Mouse (Mus musculus): ENCODE measurements around the gene Gm9602. TPM values are rescaled to one million over a fixed set of nuclear protein-coding genes. Genes with fewer than 3 reads are reported as not detected.
"Not testable (repeated sequence)": the region's sequence is repeated elsewhere in the genome, so short reads cannot be mapped to it uniquely, and the experiment has no call there.

Gm9602 gene
- not detected for total RNA-seq (2021)
- long read RNA-seq, experiment 1: 0 reads
- long read RNA-seq, experiment 2: 0 reads

DNA sequence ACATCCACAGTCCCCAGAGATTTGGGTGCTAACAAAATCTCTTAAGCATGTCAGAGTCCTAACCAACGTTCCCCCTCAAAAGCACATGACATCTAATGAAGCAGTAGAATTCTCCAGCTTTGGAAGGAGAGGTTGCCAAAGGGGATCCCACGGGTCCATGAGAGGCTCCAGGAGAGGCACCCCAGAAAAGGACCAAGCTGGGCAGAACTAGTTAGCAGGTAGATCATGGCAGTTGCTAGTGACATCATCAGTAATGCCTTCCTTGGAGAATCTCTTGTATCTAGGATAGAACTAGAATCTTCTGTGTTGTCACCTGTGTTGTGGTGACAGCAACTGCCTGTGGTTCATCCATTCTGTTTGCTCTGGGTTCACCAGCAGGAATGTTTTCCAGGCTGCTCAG lies at the start of gene Gm9602:
Gm9602 (plus strand) TSS at position 301 of the 400 bp plus-strand sequence.
- not testable (repeated sequence) for DNase-seq

DNA sequence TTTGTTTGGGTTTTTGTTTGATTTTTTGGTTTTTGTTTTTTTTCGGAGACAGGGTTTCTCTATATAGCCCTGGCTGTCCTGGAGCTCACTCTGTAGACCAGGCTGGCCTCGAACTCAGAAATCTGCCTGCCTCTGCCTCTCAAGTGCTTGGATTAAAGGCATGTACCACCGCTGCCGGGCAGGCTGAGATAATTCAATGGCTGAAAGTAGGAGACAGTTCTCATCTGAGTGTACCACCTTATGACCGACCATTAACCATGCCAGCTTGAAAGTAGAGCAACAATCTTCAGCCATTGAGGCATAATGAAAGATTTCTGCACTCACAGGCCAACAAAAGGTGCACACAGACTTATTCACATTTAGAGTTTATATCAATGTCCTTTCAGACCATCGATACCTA lies 30.3 kb downstream of the Gm9602 start:
- DNase-seq: not testable (repeated sequence)

DNA sequence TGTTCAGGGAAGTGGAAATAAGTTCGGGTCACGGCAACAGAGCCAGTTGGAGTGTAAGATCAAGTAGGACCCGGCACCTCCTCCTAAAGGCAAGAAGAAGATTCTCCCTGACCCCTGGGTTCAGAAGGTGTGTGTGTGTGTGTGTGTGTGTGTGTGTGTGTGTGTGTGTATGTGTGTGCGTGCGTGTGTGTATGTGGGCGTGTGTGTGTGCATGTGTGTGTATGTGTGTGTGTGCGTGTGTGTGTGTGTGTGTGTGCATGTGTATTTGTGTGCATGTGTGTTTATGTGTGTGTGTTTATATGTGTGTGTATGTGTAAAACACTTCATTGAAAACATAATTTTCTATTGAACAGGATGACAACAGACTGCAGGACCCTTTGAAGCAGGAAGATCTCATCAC lies 45.8 kb downstream of the Gm9602 start:
- DNase-seq: not testable (repeated sequence)

Other genes starting within 250 kb of the Gm9602 start
- not detected for gene Gm3047, start 220.9 kb upstream of the Gm9602 start, total RNA-seq (2021)
- not detected for gene Gm8159, start 144.0 kb upstream of the Gm9602 start, total RNA-seq (2021)
- not detected for gene Gm3239, start 112.1 kb upstream of the Gm9602 start, total RNA-seq (2021)
- not detected for gene Gm7876, start 67.1 kb upstream of the Gm9602 start, total RNA-seq (2021)
- gene Gm3252, start 49.6 kb upstream of the Gm9602 start, total RNA-seq (2021): under 1 TPM in 1 of 2 experiments, not detected in 1; 0.39 TPM
- not detected for gene Gm3269, start 61.8 kb downstream of the Gm9602 start, total RNA-seq (2021)
- 1 to 10 TPM in 1 of 2 experiments, not detected in 1; 4.7 TPM for gene Gm3264, start 79.2 kb downstream of the Gm9602 start, total RNA-seq (2021)
- not detected for gene Gm3278, start 116.1 kb downstream of the Gm9602 start, total RNA-seq (2021)
- not detected for gene Gm8297, start 207.6 kb downstream of the Gm9602 start, total RNA-seq (2021)
- gene Gm3298, start 239.6 kb downstream of the Gm9602 start, total RNA-seq (2021): not detected